Mouse (Mus musculus): ENCODE data around the gene Kcnip1. TPM values are rescaled to one million over a fixed set of nuclear protein-coding genes. Genes with fewer than 3 reads are reported as not detected.
A peak's percentile ranks its signal among the peaks of the same experiment; 100 is the strongest.

The Kcnip1 gene
- polyA plus RNA-seq, 1 experiment from 2014 or later = 2.0 TPM

GRCm38 (mm10) chr11:33654485-33654884 is 338.5 kb downstream of the Kcnip1 start:
- Histone ChIP-seq H3K4me3 (no peak overlapping the region), H3K36me3 (replicated peaks) (no peaks in the 10 kb centered on the region), H3K9me3 (no peaks in the 10 kb centered on the region), H3K4me1 (no peaks in the 10 kb centered on the region), H3K27me3 (replicated peaks; ENCODE audit: low read depth, poor library complexity, severe bottlenecking) (no peaks in the 10 kb centered on the region), H3K27ac (replicated peaks) (no peak overlapping the region)
- WGBS = 88% methylated on average over 2 of the region's 2 CpGs
- no peak for DNase-seq (ENCODE audit: low spot score)

GRCm38 (mm10) chr11:33649358-33649757 is 343.6 kb downstream of the Kcnip1 start:
- H3K27ac ChIP-seq (replicated peaks) = no peak overlapping the region
- no peaks in the 10 kb centered on the region for H3K9me3 ChIP-seq
- 81% methylated on average over 2 of the region's 2 CpGs for WGBS
- no peak overlapping the region for H3K4me3 ChIP-seq
- H3K4me1 ChIP-seq = no peaks in the 10 kb centered on the region
- no peaks in the 10 kb centered on the region for H3K27me3 ChIP-seq (replicated peaks; ENCODE audit: low read depth, poor library complexity, severe bottlenecking)
- H3K36me3 ChIP-seq (replicated peaks) = no peaks in the 10 kb centered on the region
- no peak for DNase-seq (ENCODE audit: low spot score)

- Histone ChIP-seq H3K9me3 (no peaks in the 10 kb centered on the region), H3K27me3 (replicated peaks; ENCODE audit: low read depth, poor library complexity, severe bottlenecking) (no peaks in the 10 kb centered on the region), H3K4me1 (no peaks in the 10 kb centered on the region), H3K27ac (replicated peaks) (no peak overlapping the region), H3K36me3 (replicated peaks) (no peaks in the 10 kb centered on the region), H3K4me3 (no peak overlapping the region)
- WGBS = 92% methylated on average over 2 of the region's 2 CpGs
- no peak for DNase-seq (ENCODE audit: low spot score)
Measured at GRCm38 (mm10) chr11:33637107-33637506, 355.8 kb downstream of the Kcnip1 start.

- DNase-seq (ENCODE audit: low spot score) = no peak
- Histone ChIP-seq H3K4me3 (no peak overlapping the region), H3K36me3 (replicated peaks) (no peaks in the 10 kb centered on the region), H3K9me3 (no peaks in the 10 kb centered on the region), H3K4me1 (no peaks in the 10 kb centered on the region), H3K27me3 (replicated peaks; ENCODE audit: low read depth, poor library complexity, severe bottlenecking) (no peaks in the 10 kb centered on the region), H3K27ac (replicated peaks) (no peak overlapping the region)
- WGBS = 89% methylated on average over 4 of the region's 4 CpGs
Measured at GRCm38 (mm10) chr11:33627136-33627742, 365.7 kb downstream of the Kcnip1 start.

- peak; percentile 81 for DNase-seq (ENCODE audit: low spot score)
- H3K9me3 ChIP-seq = no peaks in the 10 kb centered on the region
- no peaks in the 10 kb centered on the region for H3K36me3 ChIP-seq (replicated peaks)
- H3K27me3 ChIP-seq (replicated peaks; ENCODE audit: low read depth, poor library complexity, severe bottlenecking) = no peaks in the 10 kb centered on the region
- no peak overlapping the region for H3K4me3 ChIP-seq
- no peak overlapping the region for H3K27ac ChIP-seq (replicated peaks)
- 8% methylated on average over 15 of the region's 15 CpGs for WGBS
- peaks cover 5% of the 10 kb centered on the region; the same call in 1 of the 2 replicates for H3K4me1 ChIP-seq
Measured at GRCm38 (mm10) chr11:33614218-33614617, 378.7 kb downstream of the Kcnip1 start.

GRCm38 (mm10) chr11:33607784-33608183 is 385.2 kb downstream of the Kcnip1 start:
- peak; percentile 57 for DNase-seq (ENCODE audit: low spot score)
- Histone ChIP-seq H3K27me3 (replicated peaks; ENCODE audit: low read depth, poor library complexity, severe bottlenecking) (no peaks in the 10 kb centered on the region), H3K4me3 (no peak overlapping the region), H3K36me3 (replicated peaks) (no peaks in the 10 kb centered on the region), H3K27ac (replicated peaks) (peak overlapping the region; percentile 61; the same call in 1 of the 2 replicates), H3K9me3 (no peaks in the 10 kb centered on the region), H3K4me1 (peaks cover 13% of the 10 kb centered on the region)
- 15% methylated on average over 3 of the region's 3 CpGs for WGBS

- peaks cover 11% of the 10 kb centered on the region for H3K4me1 ChIP-seq
- no peak overlapping the region for H3K4me3 ChIP-seq
- H3K27me3 ChIP-seq (replicated peaks; ENCODE audit: low read depth, poor library complexity, severe bottlenecking) = no peaks in the 10 kb centered on the region
- WGBS = 62% methylated on average over 2 of the region's 2 CpGs
- H3K27ac ChIP-seq (replicated peaks) = no peak overlapping the region
- no peaks in the 10 kb centered on the region for H3K9me3 ChIP-seq
- no peak for DNase-seq (ENCODE audit: low spot score)
- H3K36me3 ChIP-seq (replicated peaks) = no peaks in the 10 kb centered on the region
Measured at GRCm38 (mm10) chr11:33603174-33603573, 389.8 kb downstream of the Kcnip1 start.

GRCm38 (mm10) chr11:33598986-33599385 is 394.0 kb downstream of the Kcnip1 start, which contains the start of gene D130052B06Rik:
D130052B06Rik (plus strand) TSS chr11:33599302.
- WGBS = 77% methylated on average over 4 of the region's 4 CpGs
- no peaks in the 10 kb centered on the region for H3K27me3 ChIP-seq (replicated peaks; ENCODE audit: low read depth, poor library complexity, severe bottlenecking)
- H3K27ac ChIP-seq (replicated peaks) = no peak within 1 kb of the TSS
- no peaks in the 10 kb centered on the region for H3K4me1 ChIP-seq
- H3K9me3 ChIP-seq = no peaks in the 10 kb centered on the region
- no peaks in the 10 kb centered on the region for H3K36me3 ChIP-seq (replicated peaks)
- DNase-seq (ENCODE audit: low spot score) = no peak
- H3K4me3 ChIP-seq = no peak within 1 kb of the TSS

GRCm38 (mm10) chr11:33596655-33597054 is 396.3 kb downstream of the Kcnip1 start:
- DNase-seq (ENCODE audit: low spot score) = no peak
- Histone ChIP-seq H3K27me3 (replicated peaks; ENCODE audit: low read depth, poor library complexity, severe bottlenecking) (no peaks in the 10 kb centered on the region), H3K36me3 (replicated peaks) (no peaks in the 10 kb centered on the region), H3K4me3 (no peak overlapping the region), H3K27ac (replicated peaks) (no peak overlapping the region), H3K4me1 (no peaks in the 10 kb centered on the region), H3K9me3 (no peaks in the 10 kb centered on the region)
- WGBS = 80% methylated on average over 4 of the region's 4 CpGs

GRCm38 (mm10) chr11:33592826-33593225 is 400.1 kb downstream of the Kcnip1 start:
- H3K36me3 ChIP-seq (replicated peaks) = no peaks in the 10 kb centered on the region
- DNase-seq (ENCODE audit: low spot score) = no peak
- no peaks in the 10 kb centered on the region for H3K27me3 ChIP-seq (replicated peaks; ENCODE audit: low read depth, poor library complexity, severe bottlenecking)
- 87% methylated on average over 4 of the region's 4 CpGs for WGBS
- no peak overlapping the region for H3K4me3 ChIP-seq
- H3K9me3 ChIP-seq = no peaks in the 10 kb centered on the region
- no peaks in the 10 kb centered on the region for H3K4me1 ChIP-seq
- H3K27ac ChIP-seq (replicated peaks) = no peak overlapping the region

- Histone ChIP-seq H3K4me1 (no peaks in the 10 kb centered on the region), H3K9me3 (no peaks in the 10 kb centered on the region), H3K27ac (replicated peaks) (no peak overlapping the region), H3K27me3 (replicated peaks; ENCODE audit: low read depth, poor library complexity, severe bottlenecking) (no peaks in the 10 kb centered on the region), H3K4me3 (no peak overlapping the region), H3K36me3 (replicated peaks) (no peaks in the 10 kb centered on the region)
- no peak for DNase-seq (ENCODE audit: low spot score)
- WGBS = 84% methylated on average over 3 of the region's 3 CpGs
Measured at GRCm38 (mm10) chr11:33590771-33591170, 402.2 kb downstream of the Kcnip1 start.

- DNase-seq (ENCODE audit: low spot score) = no peak
- Histone ChIP-seq H3K36me3 (replicated peaks) (no peaks in the 10 kb centered on the region), H3K4me3 (no peak overlapping the region), H3K4me1 (no peaks in the 10 kb centered on the region), H3K27ac (replicated peaks) (no peak overlapping the region), H3K27me3 (replicated peaks; ENCODE audit: low read depth, poor library complexity, severe bottlenecking) (no peaks in the 10 kb centered on the region), H3K9me3 (no peaks in the 10 kb centered on the region)
- 81% methylated on average over 6 of the region's 6 CpGs for WGBS
Measured at GRCm38 (mm10) chr11:33586614-33587013, 406.3 kb downstream of the Kcnip1 start.

GRCm38 (mm10) chr11:33579621-33580020 is 413.3 kb downstream of the Kcnip1 start:
- H3K27me3 ChIP-seq (replicated peaks; ENCODE audit: low read depth, poor library complexity, severe bottlenecking) = 0 out of 2 replicates have a peak, but pooled peaks cover 2% of the 10 kb centered on the region
- no peaks in the 10 kb centered on the region for H3K9me3 ChIP-seq
- H3K27ac ChIP-seq (replicated peaks) = no peak overlapping the region
- no peak for DNase-seq (ENCODE audit: low spot score)
- H3K4me1 ChIP-seq = no peaks in the 10 kb centered on the region
- WGBS = 61% methylated on average over 3 of the region's 3 CpGs
- no peak overlapping the region for H3K4me3 ChIP-seq
- H3K36me3 ChIP-seq (replicated peaks) = no peaks in the 10 kb centered on the region
